Mouse (Mus musculus): ENCODE measurements at regions not wholly inside any gene's neighbourhood (a gene's known extent, or its start where the extent isn't known, plus 50 kb on each side); places are given as distances from the start of the nearest gene placed in this dataset.

DNA sequence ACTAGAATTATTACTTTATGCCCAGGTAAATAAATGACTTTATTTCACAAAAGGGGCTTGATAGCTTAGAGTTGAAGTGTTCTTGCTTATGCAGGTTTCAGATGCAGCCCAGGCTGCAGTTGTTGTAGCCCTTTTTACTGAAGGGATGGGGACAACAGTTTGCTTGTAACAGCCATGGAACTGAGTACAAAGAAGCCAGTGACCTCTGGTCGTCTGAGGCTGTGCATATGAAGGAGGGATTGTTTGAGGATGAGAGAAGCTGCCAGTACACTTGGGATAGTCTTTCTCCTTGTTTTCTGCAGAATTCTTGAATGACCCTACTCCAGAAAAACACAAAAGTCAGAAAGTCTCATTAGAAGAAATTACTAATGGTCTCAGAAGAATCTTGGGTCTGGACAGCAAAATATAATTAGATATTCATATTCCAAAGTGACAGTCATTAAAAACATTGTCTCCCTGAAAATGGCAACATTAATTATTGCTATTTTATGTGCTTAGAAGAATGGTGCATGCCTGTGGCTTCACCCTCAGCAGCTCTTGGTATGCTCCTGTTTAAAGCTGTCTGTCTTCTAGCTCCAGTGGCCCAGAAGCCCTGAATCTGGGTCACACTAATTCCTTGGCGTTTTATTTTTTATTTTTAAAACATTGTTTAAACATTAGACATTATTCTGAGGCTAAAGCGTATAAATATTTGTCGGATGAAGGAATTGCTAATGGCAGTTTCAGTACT, 61.9 kb upstream of the Arhgap32 start:
- Histone ChIP-seq H3K27me3 (replicated peaks; ENCODE audit: control insufficient read depth, insufficient read depth, low read length) (no peaks in the 10 kb centered on the region), H3K4me3 (ENCODE audit: low read depth, low read length) (no peak overlapping the region), H3K9me3 (ENCODE audit: control insufficient read depth, low read length) (no peaks in the 10 kb centered on the region), H3K4me1 (ENCODE audit: control insufficient read depth, insufficient read depth, low read length) (peaks cover 8% of the 10 kb centered on the region; the same call in 1 of the 2 replicates), H3K4me2 (ENCODE audit: low read depth, low read length) (no peak overlapping the region), H3K27ac (replicated peaks; ENCODE audit: low read depth, low read length) (no peak overlapping the region), H3K36me3 (ENCODE audit: control insufficient read depth, insufficient read depth, low read length) (no peaks in the 10 kb centered on the region), H3K9ac (ENCODE audit: low read depth, low read length) (no peak overlapping the region)
- DNase-seq (ENCODE audit: low spot score) (peak; percentile 29), ATAC-seq (ENCODE audit: low read depth) (no peak; the same call in 1 of the 2 replicates)
- WGBS, result 64% methylated on average over 4 of the region's 4 CpGs

- ATAC-seq (ENCODE audit: low read depth) (no peak), DNase-seq (ENCODE audit: low spot score) (no peak)
- H3K27me3 ChIP-seq (replicated peaks; ENCODE audit: control insufficient read depth, insufficient read depth, low read length), result no peaks in the 10 kb centered on the region
- WGBS, result 76% methylated on average over 4 of the region's 4 CpGs
- H3K9ac ChIP-seq (ENCODE audit: low read depth, low read length), result no peak overlapping the region
- no peaks in the 10 kb centered on the region for H3K36me3 ChIP-seq (ENCODE audit: control insufficient read depth, insufficient read depth, low read length)
- no peak overlapping the region for H3K4me2 ChIP-seq (ENCODE audit: low read depth, low read length)
- H3K4me3 ChIP-seq (ENCODE audit: low read depth, low read length), result no peak overlapping the region
- H3K27ac ChIP-seq (replicated peaks; ENCODE audit: low read depth, low read length), result no peak overlapping the region
- no peaks in the 10 kb centered on the region for H3K9me3 ChIP-seq (ENCODE audit: control insufficient read depth, low read length)
- H3K4me1 ChIP-seq (ENCODE audit: control insufficient read depth, insufficient read depth, low read length), result no peaks in the 10 kb centered on the region
Measured at GRCm38 (mm10) chr9:32057427-32058115, 58.4 kb upstream of the Arhgap32 start.

DNA sequence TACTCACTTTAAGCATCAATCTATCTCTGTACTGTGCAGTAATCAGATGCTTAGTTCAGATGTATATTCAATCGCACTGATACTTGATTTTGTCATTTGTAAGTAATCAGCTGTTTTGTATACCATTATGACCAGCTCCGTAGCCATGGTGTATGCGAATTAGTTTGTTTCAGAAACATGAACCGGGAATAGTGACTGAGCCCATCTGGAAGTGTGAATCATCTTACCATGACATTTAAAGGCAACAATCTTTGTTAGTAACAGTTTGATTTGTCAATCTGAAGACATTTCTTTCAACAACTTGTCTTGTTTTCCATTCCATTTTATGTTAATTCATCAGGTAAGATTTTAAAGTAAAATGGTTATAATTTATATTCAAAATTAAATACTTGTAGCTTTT, 53.2 kb upstream of the Arhgap32 start:
- Histone ChIP-seq H3K4me1 (ENCODE audit: control insufficient read depth, insufficient read depth, low read length) (peaks cover 5% of the 10 kb centered on the region; the same call in 1 of the 2 replicates), H3K9ac (ENCODE audit: low read depth, low read length) (no peak overlapping the region), H3K36me3 (ENCODE audit: control insufficient read depth, insufficient read depth, low read length) (no peaks in the 10 kb centered on the region), H3K9me3 (ENCODE audit: control insufficient read depth, low read length) (no peaks in the 10 kb centered on the region), H3K27ac (replicated peaks; ENCODE audit: low read depth, low read length) (no peak overlapping the region), H3K27me3 (replicated peaks; ENCODE audit: control insufficient read depth, insufficient read depth, low read length) (no peaks in the 10 kb centered on the region), H3K4me2 (ENCODE audit: low read depth, low read length) (no peak overlapping the region), H3K4me3 (ENCODE audit: low read depth, low read length) (no peak overlapping the region)
- ATAC-seq (ENCODE audit: low read depth), result no peak
- 79% methylated on average over 4 of the region's 4 CpGs for WGBS
- DNase-seq (ENCODE audit: low spot score), result no peak

GRCm38 (mm10) chr9:32063541-32063940, 52.4 kb upstream of the Arhgap32 start:
- ATAC-seq (ENCODE audit: low read depth) (no peak), DNase-seq (ENCODE audit: low spot score) (no peak)
- Histone ChIP-seq H3K4me2 (ENCODE audit: low read depth, low read length) (no peak overlapping the region), H3K27ac (replicated peaks; ENCODE audit: low read depth, low read length) (no peak overlapping the region), H3K36me3 (ENCODE audit: control insufficient read depth, insufficient read depth, low read length) (no peaks in the 10 kb centered on the region), H3K4me1 (ENCODE audit: control insufficient read depth, insufficient read depth, low read length) (peaks cover 5% of the 10 kb centered on the region; the same call in 1 of the 2 replicates), H3K27me3 (replicated peaks; ENCODE audit: control insufficient read depth, insufficient read depth, low read length) (no peaks in the 10 kb centered on the region), H3K9me3 (ENCODE audit: control insufficient read depth, low read length) (no peaks in the 10 kb centered on the region), H3K9ac (ENCODE audit: low read depth, low read length) (no peak overlapping the region), H3K4me3 (ENCODE audit: low read depth, low read length) (no peak overlapping the region)
- 53% methylated on average over 6 of the region's 6 CpGs for WGBS

GRCm38 (mm10) chr9:32064007-32064550, 51.9 kb upstream of the Arhgap32 start:
- DNase-seq (ENCODE audit: low spot score) (no peak), ATAC-seq (ENCODE audit: low read depth) (no peak)
- Histone ChIP-seq H3K4me3 (ENCODE audit: low read depth, low read length) (no peak overlapping the region), H3K27ac (replicated peaks; ENCODE audit: low read depth, low read length) (no peak overlapping the region), H3K27me3 (replicated peaks; ENCODE audit: control insufficient read depth, insufficient read depth, low read length) (no peaks in the 10 kb centered on the region), H3K9me3 (ENCODE audit: control insufficient read depth, low read length) (no peaks in the 10 kb centered on the region), H3K9ac (ENCODE audit: low read depth, low read length) (no peak overlapping the region), H3K4me1 (ENCODE audit: control insufficient read depth, insufficient read depth, low read length) (peaks cover 5% of the 10 kb centered on the region; the same call in 1 of the 2 replicates), H3K4me2 (ENCODE audit: low read depth, low read length) (no peak overlapping the region), H3K36me3 (ENCODE audit: control insufficient read depth, insufficient read depth, low read length) (no peaks in the 10 kb centered on the region)
- 66% methylated on average over 4 of the region's 4 CpGs for WGBS
